Mouse (Mus musculus): ENCODE measurements at regions not wholly inside any gene's neighbourhood (a gene's known extent, or its start where the extent isn't known, plus 50 kb on each side); places are given as distances from the start of the nearest gene placed in this dataset.

GRCm38 (mm10) chr11:86872537-86873405, 65.2 kb upstream of the Dhx40 start:
- no peak overlapping the region for H3K9ac ChIP-seq
- no peak overlapping the region for H3K4me2 ChIP-seq (ENCODE audit: low read depth)
- DNase-seq (peak; percentile 67), ATAC-seq (peak; percentile 90)
- no peaks in the 10 kb centered on the region for H3K36me3 ChIP-seq (ENCODE audit: insufficient read depth)
- H3K9me3 ChIP-seq (ENCODE audit: low read length), result no peaks in the 10 kb centered on the region
- 54% methylated on average over 10 of the region's 10 CpGs for WGBS
- H3K27ac ChIP-seq (ENCODE audit: low read depth, low read length), result peak overlapping the region; percentile 51
- peaks cover 8% of the 10 kb centered on the region; the same call in 1 of the 2 replicates for H3K4me1 ChIP-seq (ENCODE audit: insufficient read depth)
- H3K4me3 ChIP-seq (ENCODE audit: low read depth, low read length), result no peak overlapping the region
- TF ChIP-seq CTCF (IDR thresholded peaks at IDR 0.05; ENCODE audit: low read depth), result no peak
- no peaks in the 10 kb centered on the region for H3K27me3 ChIP-seq (ENCODE audit: insufficient read depth, low read length)

GRCm38 (mm10) chr11:86871782-86872181, 64.2 kb upstream of the Dhx40 start:
- peaks cover 8% of the 10 kb centered on the region; the same call in 1 of the 2 replicates for H3K4me1 ChIP-seq (ENCODE audit: insufficient read depth)
- H3K36me3 ChIP-seq (ENCODE audit: insufficient read depth), result no peaks in the 10 kb centered on the region
- 69% methylated on average over 4 of the region's 4 CpGs for WGBS
- no peak overlapping the region for H3K4me2 ChIP-seq (ENCODE audit: low read depth)
- DNase-seq, result no peak
- H3K9me3 ChIP-seq (ENCODE audit: low read length), result no peaks in the 10 kb centered on the region
- H3K9ac ChIP-seq, result no peak overlapping the region
- H3K27me3 ChIP-seq (ENCODE audit: insufficient read depth, low read length), result no peaks in the 10 kb centered on the region
- no peak overlapping the region for H3K4me3 ChIP-seq (ENCODE audit: low read depth, low read length)
- H3K27ac ChIP-seq (ENCODE audit: low read depth, low read length), result no peak overlapping the region
- no peak for ATAC-seq
- no peak for TF ChIP-seq CTCF (IDR thresholded peaks at IDR 0.05; ENCODE audit: low read depth)

- ATAC-seq (no peak), DNase-seq (no peak)
- Histone ChIP-seq H3K4me1 (ENCODE audit: insufficient read depth) (peaks cover 8% of the 10 kb centered on the region; the same call in 1 of the 2 replicates), H3K9me3 (ENCODE audit: low read length) (no peaks in the 10 kb centered on the region), H3K9ac (no peak overlapping the region), H3K27me3 (ENCODE audit: insufficient read depth, low read length) (no peaks in the 10 kb centered on the region), H3K4me3 (ENCODE audit: low read depth, low read length) (no peak overlapping the region), H3K36me3 (ENCODE audit: insufficient read depth) (no peaks in the 10 kb centered on the region), H3K27ac (ENCODE audit: low read depth, low read length) (no peak overlapping the region), H3K4me2 (ENCODE audit: low read depth) (no peak overlapping the region)
- WGBS, result 87% methylated on average over 9 of the region's 9 CpGs
- no peak for TF ChIP-seq CTCF (IDR thresholded peaks at IDR 0.05; ENCODE audit: low read depth)
These were observed 63.1 kb upstream of the Dhx40 start for GRCm38 (mm10) chr11:86870486-86871165.

- no peak for ATAC-seq
- H3K9me3 ChIP-seq (ENCODE audit: low read length), result no peaks in the 10 kb centered on the region
- H3K4me2 ChIP-seq (ENCODE audit: low read depth), result no peak overlapping the region
- no peaks in the 10 kb centered on the region for H3K27me3 ChIP-seq (ENCODE audit: insufficient read depth, low read length)
- no peak overlapping the region for H3K9ac ChIP-seq
- no peaks in the 10 kb centered on the region for H3K4me1 ChIP-seq (ENCODE audit: insufficient read depth)
- no peak overlapping the region for H3K27ac ChIP-seq (ENCODE audit: low read depth, low read length)
- 64% methylated on average over 10 of the region's 10 CpGs for WGBS
- H3K4me3 ChIP-seq (ENCODE audit: low read depth, low read length), result no peak overlapping the region
- TF ChIP-seq CTCF (IDR thresholded peaks at IDR 0.05; ENCODE audit: low read depth), result no peak
- no peak for DNase-seq
- no peaks in the 10 kb centered on the region for H3K36me3 ChIP-seq (ENCODE audit: insufficient read depth)
These were observed 59.4 kb upstream of the Dhx40 start for GRCm38 (mm10) chr11:86866931-86867330.

- Histone ChIP-seq H3K4me2 (ENCODE audit: low read depth) (no peak overlapping the region), H3K36me3 (ENCODE audit: insufficient read depth) (no peaks in the 10 kb centered on the region), H3K27me3 (ENCODE audit: insufficient read depth, low read length) (no peaks in the 10 kb centered on the region), H3K4me3 (ENCODE audit: low read depth, low read length) (no peak overlapping the region), H3K9me3 (ENCODE audit: low read length) (no peaks in the 10 kb centered on the region), H3K27ac (ENCODE audit: low read depth, low read length) (no peak overlapping the region), H3K9ac (no peak overlapping the region), H3K4me1 (ENCODE audit: insufficient read depth) (no peaks in the 10 kb centered on the region)
- TF ChIP-seq CTCF (IDR thresholded peaks at IDR 0.05; ENCODE audit: low read depth), result no peak
- ATAC-seq (no peak), DNase-seq (no peak)
- WGBS, result 83% methylated on average over 8 of the region's 8 CpGs
These were observed 52.5 kb upstream of the Dhx40 start for GRCm38 (mm10) chr11:86859864-86860528.

- ATAC-seq, result no peak
- WGBS, result 85% methylated on average over 9 of the region's 9 CpGs
- H3K27me3 ChIP-seq (ENCODE audit: insufficient read depth, low read length), result no peaks in the 10 kb centered on the region
These were observed 51.8 kb upstream of the Dhx40 start for GRCm38 (mm10) chr11:86859236-86859817.

More at GRCm38 (mm10) chr11:86859236-86859817, 51.8 kb upstream of the Dhx40 start:
- no peaks in the 10 kb centered on the region for H3K9me3 ChIP-seq (ENCODE audit: low read length)
- TF ChIP-seq CTCF (IDR thresholded peaks at IDR 0.05; ENCODE audit: low read depth), result no peak
- no peak overlapping the region for H3K4me2 ChIP-seq (ENCODE audit: low read depth)
- DNase-seq, result no peak
- H3K36me3 ChIP-seq (ENCODE audit: insufficient read depth), result no peaks in the 10 kb centered on the region
- no peak overlapping the region for H3K27ac ChIP-seq (ENCODE audit: low read depth, low read length)
- H3K4me3 ChIP-seq (ENCODE audit: low read depth, low read length), result no peak overlapping the region
- H3K9ac ChIP-seq, result no peak overlapping the region
- H3K4me1 ChIP-seq (ENCODE audit: insufficient read depth), result no peaks in the 10 kb centered on the region

All from forebrain, postnatal 0 days (tissue).